Mouse (Mus musculus) lung, postnatal 36 days (tissue): ENCODE measurements around the gene Dennd1a.

Source experiments
- DNase-seq: peaks from one replicate; pipeline ENCODE4 v3.0.0; 2022; ENCODE audit warnings: mixed read lengths

The Dennd1a gene

GRCm38 (mm10) chr2:38025615-38026014 is 261.6 kb downstream of the Dennd1a start:
- DNase-seq: no peak

- DNase-seq: no peak
Measured at GRCm38 (mm10) chr2:38023741-38024130, 263.5 kb downstream of the Dennd1a start.

- DNase-seq: no peak
Measured at GRCm38 (mm10) chr2:38023054-38023740, 264.0 kb downstream of the Dennd1a start.

- DNase-seq: no peak
Measured at GRCm38 (mm10) chr2:38021166-38021565, 266.0 kb downstream of the Dennd1a start.

GRCm38 (mm10) chr2:38014702-38015101 is 272.5 kb downstream of the Dennd1a start:
- no peak for DNase-seq

GRCm38 (mm10) chr2:38013839-38014365 is 273.3 kb downstream of the Dennd1a start:
- DNase-seq: peak; percentile 85

- DNase-seq: no peak
Measured at GRCm38 (mm10) chr2:38007238-38007637, 280.0 kb downstream of the Dennd1a start.

- DNase-seq: no peak
Measured at GRCm38 (mm10) chr2:38003183-38003680, 284.0 kb downstream of the Dennd1a start.

GRCm38 (mm10) chr2:38001004-38001403 is 286.2 kb downstream of the Dennd1a start:
- DNase-seq: no peak

GRCm38 (mm10) chr2:37997966-37998365 is 289.2 kb downstream of the Dennd1a start:
- no peak for DNase-seq

GRCm38 (mm10) chr2:37989091-37989490 is 298.1 kb downstream of the Dennd1a start:
- DNase-seq: no peak

- no peak for DNase-seq
Measured at GRCm38 (mm10) chr2:37988301-37988700, 298.9 kb downstream of the Dennd1a start.

GRCm38 (mm10) chr2:37985690-37986222 is 301.4 kb downstream of the Dennd1a start:
- DNase-seq: no peak

GRCm38 (mm10) chr2:37982714-37983113 is 304.5 kb downstream of the Dennd1a start:
- no peak for DNase-seq

GRCm38 (mm10) chr2:37981562-37982403 is 305.4 kb downstream of the Dennd1a start:
- peak; percentile 9 for DNase-seq

GRCm38 (mm10) chr2:37974201-37974600 is 313.0 kb downstream of the Dennd1a start:
- no peak for DNase-seq

GRCm38 (mm10) chr2:37972621-37973020 is 314.6 kb downstream of the Dennd1a start:
- no peak for DNase-seq

- DNase-seq: no peak
Measured at GRCm38 (mm10) chr2:37971726-37972125, 315.5 kb downstream of the Dennd1a start.

- peak; percentile 28 for DNase-seq
Measured at GRCm38 (mm10) chr2:37969713-37970485, 317.3 kb downstream of the Dennd1a start.

- no peak for DNase-seq
Measured at GRCm38 (mm10) chr2:37964534-37964933, 322.7 kb downstream of the Dennd1a start.

- peak; percentile 73 for DNase-seq
Measured at GRCm38 (mm10) chr2:37963362-37963761, 323.8 kb downstream of the Dennd1a start.

- peak; percentile 42 for DNase-seq
Measured at GRCm38 (mm10) chr2:37948424-37948823, 338.8 kb downstream of the Dennd1a start.
